Comparison of ENCODE assay signal across 8 mouse cellular contexts in the genomic region with DNA sequence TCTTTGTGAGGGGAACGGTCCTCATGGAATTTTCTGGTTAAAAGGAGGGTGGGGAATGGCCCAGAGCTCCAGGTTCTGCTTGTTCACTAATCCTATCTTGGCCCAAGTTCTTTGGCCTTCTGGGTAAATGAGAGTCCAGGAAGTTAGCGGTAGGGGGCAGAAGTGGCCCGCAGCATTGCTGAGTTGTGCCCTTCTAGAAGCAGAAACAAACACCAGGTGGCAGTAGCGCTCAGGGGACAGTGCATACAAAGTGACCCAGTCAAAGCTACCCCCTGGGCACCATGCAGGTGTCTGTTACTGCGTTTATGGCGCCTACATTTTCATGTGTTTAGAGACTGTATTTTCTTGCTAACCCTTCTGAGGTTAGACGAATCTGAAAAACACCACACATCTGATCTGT. TPM values are rescaled to one million over a fixed set of nuclear protein-coding genes. Genes with fewer than 3 reads are reported as not detected.
DNase-seq lines count a peak whose midpoint lies in the region; ATAC-seq and TF ChIP-seq lines count a peak whose summit lies in the region.

No protein-coding gene starts in this region.

- no peak overlapping the region for H3K4me3 ChIP-seq in C2C12 (ENCODE audit: insufficient read depth, poor library complexity, severe bottlenecking)
- H3K4me3 ChIP-seq in forebrain, embryonic 10.5 days = no peak overlapping the region
- no peak overlapping the region for H3K4me3 ChIP-seq in heart, embryonic 16.5 days (ENCODE audit: low read length)
- H3K4me3 ChIP-seq in liver, embryonic 14.5 days (ENCODE audit: insufficient read depth in 1 of 2, low read depth in 2 of 2, low read length in 2 of 2) = no peak overlapping the region
- H3K4me3 ChIP-seq in neural tube, embryonic 14.5 days (ENCODE audit: low read depth, low read length) = no peak overlapping the region

- TF ChIP-seq EP300 in liver, embryonic 14.5 days (IDR thresholded peaks at IDR 0.05; ENCODE audit: low read depth) = no peak

- H3ac ChIP-seq in C2C12 (ENCODE audit: control insufficient read depth, insufficient read length, low read depth) = no peak overlapping the region

- H3K9ac ChIP-seq in heart, embryonic 16.5 days (ENCODE audit: low read length) = no peak overlapping the region
- H3K9ac ChIP-seq in liver, embryonic 14.5 days (replicated peaks) = no peak overlapping the region
- H3K9ac ChIP-seq in neural tube, embryonic 14.5 days (replicated peaks; ENCODE audit: low read depth, low read length) = no peak overlapping the region

- 8% methylated on average over 7 of the region's 7 CpGs for WGBS in forebrain, embryonic 10.5 days
- 7% methylated on average over 7 of the region's 7 CpGs for WGBS in heart, embryonic 16.5 days
- WGBS in liver, embryonic 14.5 days (ENCODE audit: insufficient replicate concordance) = 3% methylated on average over 7 of the region's 7 CpGs
- 7% methylated on average over 7 of the region's 7 CpGs for WGBS in neural tube, embryonic 14.5 days

- peak; percentile 43; the same call in 1 of the 2 replicates for ATAC-seq in heart, embryonic 16.5 days (replicated peaks; ENCODE audit: extremely low read depth, insufficient read depth, low FRiP score)
- ATAC-seq in liver, embryonic 14.5 days (ENCODE audit: insufficient read depth) = 0 out of 2 replicates have a peak, but pooled peaks have one; percentile 27
- ATAC-seq in neural tube, embryonic 14.5 days (ENCODE audit: low read depth) = peak; percentile 67

- H3K79me3 ChIP-seq in C2C12 (ENCODE audit: low read depth) = no peaks in the 10 kb centered on the region

- H3K27me3 ChIP-seq in C2C12 (ENCODE audit: control insufficient read depth, insufficient read depth, insufficient read length) = no peaks in the 10 kb centered on the region
- H3K27me3 ChIP-seq in forebrain, embryonic 10.5 days (ENCODE audit: poor library complexity, severe bottlenecking) = peaks cover 56% of the 10 kb centered on the region
- peaks cover 14% of the 10 kb centered on the region for H3K27me3 ChIP-seq in heart, embryonic 16.5 days (ENCODE audit: control insufficient read depth, insufficient read depth, low read length)
- H3K27me3 ChIP-seq in liver, embryonic 14.5 days (ENCODE audit: control insufficient read depth, insufficient read depth, low read length) = peaks cover 13% of the 10 kb centered on the region
- H3K27me3 ChIP-seq in neural tube, embryonic 14.5 days (ENCODE audit: control insufficient read depth, insufficient read depth, low read length) = no peaks in the 10 kb centered on the region

- peak; percentile 94 for TF ChIP-seq CTCF in C2C12 (IDR thresholded peaks at IDR 0.05; ENCODE audit: control insufficient read depth, insufficient read depth, insufficient read length)
- TF ChIP-seq CTCF in liver, embryonic 14.5 days (IDR thresholded peaks at IDR 0.05; ENCODE audit: low read depth) = peak; percentile 92

- H3K9me3 ChIP-seq in forebrain, embryonic 10.5 days = no peaks in the 10 kb centered on the region
- no peaks in the 10 kb centered on the region for H3K9me3 ChIP-seq in heart, embryonic 16.5 days (replicated peaks; ENCODE audit: control insufficient read depth, low read length)
- no peaks in the 10 kb centered on the region for H3K9me3 ChIP-seq in liver, embryonic 14.5 days (ENCODE audit: control insufficient read depth, low read length)
- no peaks in the 10 kb centered on the region for H3K9me3 ChIP-seq in neural tube, embryonic 14.5 days (ENCODE audit: control insufficient read depth, low read length)

- H3K4me1 ChIP-seq in forebrain, embryonic 10.5 days = peaks cover 48% of the 10 kb centered on the region
- H3K4me1 ChIP-seq in heart, embryonic 16.5 days (ENCODE audit: control insufficient read depth, insufficient read depth, low read length) = peaks cover 28% of the 10 kb centered on the region
- H3K4me1 ChIP-seq in liver, embryonic 14.5 days (replicated peaks; ENCODE audit: control insufficient read depth in 2 of 2, insufficient read depth in 2 of 2, low read length in 1 of 2) = peaks cover 0 to 12% of the 10 kb centered on the region in 2 experiments; a peak in 2 of 4 replicates
- H3K4me1 ChIP-seq in neural tube, embryonic 14.5 days (ENCODE audit: control insufficient read depth, insufficient read depth, low read length) = peaks cover 10% of the 10 kb centered on the region; the same call in 1 of the 2 replicates

- H3K27ac ChIP-seq in forebrain, embryonic 10.5 days = no peak overlapping the region
- no peak overlapping the region for H3K27ac ChIP-seq in heart, embryonic 16.5 days (ENCODE audit: low read length)
- no peak overlapping the region for H3K27ac ChIP-seq in liver, embryonic 14.5 days
- H3K27ac ChIP-seq in neural tube, embryonic 14.5 days (ENCODE audit: low read depth, low read length) = no peak overlapping the region

- DNase-seq in brain, adult 2 months (ENCODE audit: low read depth, low spot score) = peak; percentile 92
- peak; percentile 81 for DNase-seq in forebrain, embryonic 10.5 days (ENCODE audit: extremely low spot score, low spot score)
- peak; percentile 92 for DNase-seq in kidney, postnatal 14 days
- DNase-seq in liver, embryonic 14.5 days (ENCODE audit: low read depth in 3 of 3, low spot score in 3 of 3) = peak; percentile 38 to 57 (median 47)
- DNase-seq in telencephalon, adult 2 months (ENCODE audit: low read depth, low spot score) = peak; percentile 49

- H3K4me2 ChIP-seq in heart, embryonic 16.5 days (ENCODE audit: low read depth, low read length) = no peak overlapping the region
- no peak overlapping the region for H3K4me2 ChIP-seq in liver, embryonic 14.5 days (ENCODE audit: low read depth)
- H3K4me2 ChIP-seq in neural tube, embryonic 14.5 days (ENCODE audit: low read depth, low read length) = no peak overlapping the region

- H3K36me3 ChIP-seq in C2C12 (ENCODE audit: control insufficient read depth, insufficient read depth) = no peaks in the 10 kb centered on the region
- no peaks in the 10 kb centered on the region for H3K36me3 ChIP-seq in forebrain, embryonic 10.5 days (replicated peaks)
- no peaks in the 10 kb centered on the region for H3K36me3 ChIP-seq in heart, embryonic 16.5 days (ENCODE audit: control insufficient read depth, insufficient read depth)
- H3K36me3 ChIP-seq in liver, embryonic 14.5 days (replicated peaks; ENCODE audit: control insufficient read depth, insufficient read depth, low read depth) = no peaks in the 10 kb centered on the region
- no peaks in the 10 kb centered on the region for H3K36me3 ChIP-seq in neural tube, embryonic 14.5 days (ENCODE audit: control insufficient read depth, insufficient read depth, low read length)

- H3K79me2 ChIP-seq in C2C12 (ENCODE audit: control insufficient read depth, insufficient read depth) = no peaks in the 10 kb centered on the region

TF ChIP-seq in C2C12, 6 proteins besides CTCF, POLR2A, EP300 and RAD21 (continues in another document):
- no peak for TF ChIP-seq MYOG (IDR thresholded peaks at IDR 0.05; ENCODE audit: control insufficient read depth, extremely low read depth, insufficient read length)
- TF ChIP-seq CEBPB (IDR thresholded peaks at IDR 0.05; ENCODE audit: low read depth) = no peak
- no peak for TF ChIP-seq FOSL1 (IDR thresholded peaks at IDR 0.05; ENCODE audit: insufficient read depth, low read length, poor library complexity, severe bottlenecking)
- TF ChIP-seq MYOD1 (IDR thresholded peaks at IDR 0.05; ENCODE audit: control insufficient read depth, insufficient read length, low read depth) = no peak
- TF ChIP-seq USF1 (IDR thresholded peaks at IDR 0.05; ENCODE audit: low read depth) = no peak

RNA-seq across cellular contexts. Expression of a gene that starts 8.1 kb away (rescaled TPM):
- not detected for polyA plus RNA-seq in C2C12 (2012; fragmentation: generic; extraction: Trizol)
- 1.4 and 1.6 TPM in 2 replicates for polyA plus RNA-seq in forebrain, embryonic 10.5 days (2016; fragmentation: Nextera tagmentation; extraction: Ambion mirVana)
- 3.0 and 3.2 TPM in 2 replicates for polyA plus RNA-seq in heart, embryonic 16.5 days (2015; fragmentation: Nextera tagmentation; extraction: Ambion mirVana)
- 0.15 and 0.28 TPM in 2 replicates for polyA plus RNA-seq in liver, embryonic 14.5 days (2012; rRNA removed)
- 0.22 and 0.29 TPM in 2 replicates for polyA plus RNA-seq in liver, embryonic 14.5 days (2014; fragmentation: Nextera tagmentation; extraction: Ambion mirVana)
- 3.1 and 3.5 TPM in 2 replicates for polyA plus RNA-seq in neural tube, embryonic 14.5 days (2014; fragmentation: Nextera tagmentation; extraction: Ambion mirVana)

RNA-seq across cellular contexts. Expression of a gene that starts 27.0 kb away (rescaled TPM):
- polyA plus RNA-seq in C2C12 (2012; fragmentation: generic; extraction: Trizol) = not detected
- polyA plus RNA-seq in forebrain, embryonic 10.5 days (2016; fragmentation: Nextera tagmentation; extraction: Ambion mirVana) = 0.09 TPM in 1 of 2 replicates, not detected in the other
- 0.32 and 0.55 TPM in 2 replicates for polyA plus RNA-seq in heart, embryonic 16.5 days (2015; fragmentation: Nextera tagmentation; extraction: Ambion mirVana)
- not detected in 2 replicates for polyA plus RNA-seq in liver, embryonic 14.5 days (2012; rRNA removed)
- not detected in 2 replicates for polyA plus RNA-seq in liver, embryonic 14.5 days (2014; fragmentation: Nextera tagmentation; extraction: Ambion mirVana)
- 1.4 and 1.5 TPM in 2 replicates for polyA plus RNA-seq in neural tube, embryonic 14.5 days (2014; fragmentation: Nextera tagmentation; extraction: Ambion mirVana)

RNA-seq across cellular contexts. Expression of a gene that starts 28.9 kb away (rescaled TPM):
- polyA plus RNA-seq in C2C12 (2012; fragmentation: generic; extraction: Trizol) = 771 TPM
- polyA plus RNA-seq in forebrain, embryonic 10.5 days (2016; fragmentation: Nextera tagmentation; extraction: Ambion mirVana) = 69.7 and 71.1 TPM in 2 replicates
- polyA plus RNA-seq in heart, embryonic 16.5 days (2015; fragmentation: Nextera tagmentation; extraction: Ambion mirVana) = 323 and 328 TPM in 2 replicates
- 75.1 and 88.2 TPM in 2 replicates for polyA plus RNA-seq in liver, embryonic 14.5 days (2012; rRNA removed)
- 94.4 and 97.5 TPM in 2 replicates for polyA plus RNA-seq in liver, embryonic 14.5 days (2014; fragmentation: Nextera tagmentation; extraction: Ambion mirVana)
- polyA plus RNA-seq in neural tube, embryonic 14.5 days (2014; fragmentation: Nextera tagmentation; extraction: Ambion mirVana) = 56.9 and 107 TPM in 2 replicates

RNA-seq across cellular contexts. Expression of a gene that starts 47.1 kb away (rescaled TPM):
- 4.1 TPM for polyA plus RNA-seq in C2C12 (2012; fragmentation: generic; extraction: Trizol)
- 81.7 and 82.5 TPM in 2 replicates for polyA plus RNA-seq in forebrain, embryonic 10.5 days (2016; fragmentation: Nextera tagmentation; extraction: Ambion mirVana)
- 3.3 and 4.8 TPM in 2 replicates for polyA plus RNA-seq in heart, embryonic 16.5 days (2015; fragmentation: Nextera tagmentation; extraction: Ambion mirVana)
- 2.1 and 2.8 TPM in 2 replicates for polyA plus RNA-seq in liver, embryonic 14.5 days (2012; rRNA removed)
- 0.60 and 1.0 TPM in 2 replicates for polyA plus RNA-seq in liver, embryonic 14.5 days (2014; fragmentation: Nextera tagmentation; extraction: Ambion mirVana)
- polyA plus RNA-seq in neural tube, embryonic 14.5 days (2014; fragmentation: Nextera tagmentation; extraction: Ambion mirVana) = 29.6 and 32.4 TPM in 2 replicates

RNA-seq across cellular contexts. Expression of a gene that starts 53.5 kb away (rescaled TPM):
- 0.19 TPM for polyA plus RNA-seq in C2C12 (2012; fragmentation: generic; extraction: Trizol)
- polyA plus RNA-seq in forebrain, embryonic 10.5 days (2016; fragmentation: Nextera tagmentation; extraction: Ambion mirVana) = not detected in 2 replicates
- polyA plus RNA-seq in heart, embryonic 16.5 days (2015; fragmentation: Nextera tagmentation; extraction: Ambion mirVana) = 0.77 and 0.95 TPM in 2 replicates
- 0.92 and 1.5 TPM in 2 replicates for polyA plus RNA-seq in liver, embryonic 14.5 days (2012; rRNA removed)
- 1.5 and 1.9 TPM in 2 replicates for polyA plus RNA-seq in liver, embryonic 14.5 days (2014; fragmentation: Nextera tagmentation; extraction: Ambion mirVana)
- 0.21 and 0.31 TPM in 2 replicates for polyA plus RNA-seq in neural tube, embryonic 14.5 days (2014; fragmentation: Nextera tagmentation; extraction: Ambion mirVana)
